Mouse (Mus musculus) embryo, embryonic 11 days (tissue): Measurements from ENCODE around the gene Camta1.
"Not testable (repeated sequence)": the region's sequence is repeated elsewhere in the genome, so short reads cannot be mapped to it uniquely, and the experiment has no call there.

Source experiments
- DNase-seq: peaks from one replicate; pipeline ENCODE4 v3.0.0-alpha.2; 2015

Camta1 gene

GRCm38 (mm10) chr4:151037800-151038199 is 823.9 kb downstream of the Camta1 start:
- DNase-seq: no peak

- no peak for DNase-seq
These were observed 825.2 kb downstream of the Camta1 start for GRCm38 (mm10) chr4:151036521-151036920.

DNA sequence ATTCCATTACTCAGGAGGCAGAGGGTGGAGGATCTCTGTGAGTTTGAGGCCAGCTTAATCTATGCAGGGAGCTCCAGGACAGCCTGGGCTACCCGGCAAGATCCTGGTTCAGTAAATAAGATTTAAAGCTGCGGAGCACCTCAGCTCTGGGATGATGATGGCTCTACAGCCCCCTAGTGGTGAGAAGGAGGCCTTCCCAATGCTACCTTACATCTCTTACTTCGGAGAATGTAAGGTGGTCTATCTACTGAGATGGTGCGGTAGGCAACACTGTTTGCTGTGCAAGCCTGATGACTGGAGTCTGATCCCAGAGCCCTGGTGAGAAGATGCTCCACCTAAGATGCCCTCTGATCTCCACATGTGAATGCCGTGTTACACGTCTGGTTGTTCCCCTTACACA is 834.7 kb downstream of the Camta1 start:
- peak; percentile 77 for DNase-seq

DNA sequence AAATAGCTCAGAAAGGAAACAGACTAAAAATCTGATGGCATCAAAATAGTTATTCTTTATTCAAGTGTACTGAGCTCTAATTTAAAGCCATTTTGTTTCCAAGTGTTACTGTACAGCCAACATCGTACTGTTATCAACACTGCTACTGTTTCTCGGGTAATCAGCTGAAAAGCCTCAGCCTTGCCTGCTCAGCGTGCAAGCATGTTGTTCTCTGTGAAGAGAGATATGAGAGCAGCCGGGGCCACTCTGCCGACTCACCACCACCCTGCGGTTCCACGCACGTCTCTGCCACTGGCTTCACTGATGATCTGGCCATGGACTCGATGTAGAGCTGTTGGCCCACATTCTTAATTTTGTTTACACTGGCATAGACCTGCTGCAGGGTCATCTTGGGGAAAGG is 837.5 kb downstream of the Camta1 start:
- no peak for DNase-seq

- DNase-seq: not testable (repeated sequence)
These were observed 844.3 kb downstream of the Camta1 start for GRCm38 (mm10) chr4:151017356-151017755.

DNA sequence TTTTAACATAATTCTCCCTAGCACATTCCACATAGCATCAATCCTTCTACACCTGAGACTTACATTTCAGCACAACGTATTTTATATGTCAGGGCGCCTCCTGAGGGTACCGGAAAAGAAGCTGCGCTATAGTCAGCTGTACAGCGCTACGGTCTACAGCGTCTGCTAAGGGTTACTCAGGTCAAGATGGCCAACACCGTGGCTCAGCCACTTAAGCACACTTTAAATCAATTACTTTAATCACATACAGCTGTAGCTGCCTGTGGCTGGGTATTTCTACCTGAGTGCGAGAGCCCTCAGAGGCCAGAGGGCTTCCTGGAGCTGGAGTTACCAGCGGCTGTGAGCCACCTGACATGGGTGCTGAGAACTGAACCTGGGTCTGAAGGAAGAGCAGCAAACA is 845.7 kb downstream of the Camta1 start:
- DNase-seq: peak; percentile 41

DNA sequence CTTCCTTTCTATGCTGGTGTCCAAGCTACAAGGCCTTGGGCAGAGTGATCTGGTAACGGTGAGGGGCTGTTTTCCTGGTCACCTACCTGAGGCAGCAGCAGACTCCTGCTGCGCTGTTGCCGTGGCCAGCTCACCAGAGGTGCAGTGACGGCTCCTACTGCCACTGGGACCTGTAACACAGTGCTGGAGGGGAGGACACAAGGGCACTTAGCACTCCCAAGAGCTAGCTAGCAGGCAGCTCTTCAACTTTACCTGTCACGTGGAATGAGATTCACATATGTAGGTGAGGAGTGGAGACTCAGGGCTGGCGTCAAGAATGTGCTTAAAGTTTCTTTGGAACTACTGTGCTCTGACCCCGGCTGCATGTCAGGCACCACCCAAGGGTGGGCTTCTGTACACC is 851.4 kb downstream of the Camta1 start:
- DNase-seq: no peak

DNA sequence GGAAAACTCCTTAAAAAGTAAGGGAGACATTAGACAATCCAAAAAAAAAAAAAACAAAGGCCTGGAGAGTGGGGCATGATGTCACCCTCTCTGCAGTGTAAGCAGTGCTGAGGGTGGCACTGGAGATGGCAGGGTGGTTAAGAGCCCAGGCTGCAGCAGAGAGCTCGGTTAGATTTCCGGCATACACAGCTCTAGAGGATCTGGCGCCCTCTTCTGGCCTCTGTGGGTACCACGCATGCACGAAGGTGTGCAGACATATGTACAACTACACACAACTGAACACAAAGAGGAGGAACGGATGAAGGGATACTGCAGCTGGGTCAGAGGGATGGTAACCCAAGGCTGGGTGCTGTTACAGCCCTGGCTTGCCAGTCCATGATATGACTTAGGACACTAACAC is 854.7 kb downstream of the Camta1 start:
- DNase-seq: peak; percentile 44

DNA sequence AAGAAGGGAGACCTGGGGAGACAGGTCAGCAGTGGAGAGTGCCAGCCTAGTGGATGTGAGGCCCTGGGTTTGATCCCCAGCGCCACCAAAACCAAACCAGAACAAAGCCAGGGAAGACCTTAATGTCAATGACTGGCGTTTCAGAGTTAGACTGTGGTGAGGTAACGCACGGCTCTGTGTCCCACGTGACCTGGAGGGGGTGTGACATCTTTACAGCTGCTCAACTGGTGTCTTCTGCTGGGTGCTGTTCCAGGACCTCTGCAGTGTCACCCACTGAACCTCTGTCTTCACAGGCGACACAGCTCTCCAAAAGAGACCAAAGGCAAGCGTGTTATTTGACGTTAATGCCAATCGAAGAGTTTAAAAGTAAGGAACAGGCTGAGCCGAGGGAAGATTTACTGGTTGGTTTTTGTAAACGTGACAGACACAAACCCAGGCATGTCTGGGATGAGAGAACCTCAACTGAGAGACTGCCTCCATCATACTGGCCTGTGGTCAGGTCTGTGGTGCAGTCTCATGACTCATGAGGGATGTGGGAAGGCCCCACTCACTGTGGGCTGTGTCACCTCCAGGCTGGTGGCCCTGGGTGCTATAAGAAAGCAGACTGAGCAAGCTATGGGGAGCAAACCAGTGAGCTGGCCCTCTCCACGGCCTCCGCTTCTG is 855.9 kb downstream of the Camta1 start:
- DNase-seq: no peak

GRCm38 (mm10) chr4:151001397-151001796 is 860.3 kb downstream of the Camta1 start:
- DNase-seq: no peak

DNA sequence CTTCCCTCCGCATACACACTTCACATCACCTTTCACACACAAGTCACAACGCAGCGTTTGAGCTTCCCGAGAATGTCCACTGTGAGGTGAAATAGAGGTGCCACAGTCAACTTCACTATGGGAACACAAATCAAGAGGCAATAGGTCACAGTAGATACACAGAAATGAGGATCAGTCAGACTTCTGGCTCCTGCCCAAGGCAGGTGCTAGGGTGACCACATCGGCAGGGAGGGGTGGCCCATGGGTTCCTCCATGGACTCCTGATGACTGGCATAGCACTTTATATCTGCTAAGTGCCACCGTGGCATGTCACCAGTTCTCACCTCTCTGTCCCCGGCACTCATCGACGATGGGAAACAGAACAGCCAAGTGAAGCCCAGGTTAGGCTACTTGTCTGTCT is 863.0 kb downstream of the Camta1 start:
- no peak for DNase-seq

- DNase-seq: no peak
These were observed 864.9 kb downstream of the Camta1 start, which contains the start of gene Uts2 for GRCm38 (mm10) chr4:150996797-150997196. Uts2 (plus strand) TSS chr4:150997097.

- peak; percentile 53 for DNase-seq
These were observed 871.5 kb downstream of the Camta1 start for GRCm38 (mm10) chr4:150990148-150990547.

- DNase-seq: no peak
These were observed 881.5 kb downstream of the Camta1 start for GRCm38 (mm10) chr4:150980153-150980552.

DNA sequence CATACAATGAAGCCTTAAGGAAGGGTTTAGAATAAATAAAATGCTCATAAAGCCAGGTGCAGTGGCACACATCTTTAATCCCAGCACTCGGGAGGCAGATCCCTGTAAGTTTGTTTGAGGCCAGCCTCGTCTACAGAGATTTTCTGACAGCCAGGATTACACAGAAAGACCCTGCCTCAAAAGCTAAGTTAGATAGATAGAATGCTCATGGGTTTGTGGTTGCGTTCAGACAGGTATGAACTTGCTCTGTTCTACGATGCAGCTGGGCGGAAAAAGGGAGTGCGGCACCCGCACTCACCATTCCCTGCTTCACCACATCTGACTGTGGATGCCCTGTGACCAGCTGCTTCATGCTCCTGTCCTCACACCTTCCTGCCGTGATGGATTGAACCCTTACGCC is 882.2 kb downstream of the Camta1 start:
- DNase-seq: no peak

DNA sequence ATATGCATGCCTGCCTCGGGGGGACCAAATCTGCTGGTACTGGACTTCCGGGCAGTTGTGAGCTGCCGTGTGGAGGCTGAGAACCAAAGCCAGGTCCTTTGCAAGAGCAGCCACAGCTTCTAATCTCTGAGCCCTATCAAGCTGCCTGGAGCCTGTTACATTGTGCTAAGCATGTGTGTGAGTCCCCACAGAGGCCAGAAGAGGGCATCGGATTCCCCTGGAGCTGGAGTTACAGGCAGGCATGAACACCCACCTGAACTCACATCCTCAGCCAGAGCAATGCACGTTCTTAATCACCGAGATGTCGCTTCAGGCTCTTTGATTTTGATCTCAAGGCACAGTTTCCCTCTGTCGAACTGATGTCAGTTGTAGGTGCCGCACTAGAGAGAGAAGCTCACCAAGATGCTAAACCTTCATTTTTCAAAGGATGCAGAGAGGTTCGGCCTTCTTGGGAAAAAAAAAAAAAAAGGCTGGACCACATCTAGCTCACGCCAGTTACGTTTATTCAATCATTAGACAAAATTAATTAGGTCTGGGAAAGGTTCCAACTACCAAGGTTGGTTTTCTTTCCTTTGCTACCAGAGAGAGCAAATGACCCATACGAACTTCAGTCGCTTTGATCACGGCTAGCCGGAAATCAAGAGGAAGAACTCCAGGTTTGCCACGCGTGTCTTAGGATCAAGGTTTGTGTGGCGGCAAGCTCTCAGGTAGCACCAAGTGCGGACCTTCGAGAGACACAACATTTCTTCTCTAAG is 883.3 kb downstream of the Camta1 start:
- no peak for DNase-seq

DNA sequence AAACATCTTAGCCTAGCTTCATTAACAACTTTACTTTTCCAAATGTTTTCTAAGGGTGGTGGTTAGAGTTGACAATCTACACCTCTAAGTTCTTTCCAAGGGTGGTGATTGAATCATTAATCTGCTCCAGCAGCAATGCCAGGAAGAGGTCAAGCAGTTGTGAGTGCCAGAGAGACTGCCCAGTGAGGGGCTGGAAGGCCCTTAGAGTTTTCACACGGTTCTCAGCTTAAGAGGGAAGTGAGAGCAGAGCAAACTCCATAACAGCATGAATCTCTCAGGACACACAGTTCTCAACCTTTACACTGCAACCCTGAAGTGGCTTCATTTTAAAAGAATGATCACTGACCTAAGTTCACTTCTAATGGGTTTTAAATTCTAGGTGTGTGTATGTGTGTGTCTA is 886.5 kb downstream of the Camta1 start:
- DNase-seq: no peak

DNA sequence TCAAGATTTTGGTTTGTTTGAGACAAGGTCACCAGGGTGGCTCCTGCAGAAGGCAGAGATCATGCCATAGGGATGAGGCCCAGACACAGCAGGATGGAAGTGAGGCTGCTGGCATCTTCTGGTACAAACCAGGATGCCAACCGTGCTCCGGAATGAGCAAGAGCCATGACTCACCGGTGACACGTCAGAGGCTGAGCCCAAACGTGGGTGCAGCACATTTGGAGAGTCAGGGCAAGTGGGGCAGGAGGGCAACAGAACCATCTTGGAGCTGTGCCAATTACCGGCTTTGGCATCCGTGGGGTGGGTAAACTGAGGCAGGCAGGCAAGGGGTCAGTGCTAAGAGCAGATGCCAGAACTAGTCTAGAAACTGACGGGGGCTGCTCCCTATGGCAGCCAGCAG is 888.4 kb downstream of the Camta1 start:
- no peak for DNase-seq

- DNase-seq: no peak
These were observed 892.7 kb downstream of the Camta1 start for GRCm38 (mm10) chr4:150968956-150969355.

DNA sequence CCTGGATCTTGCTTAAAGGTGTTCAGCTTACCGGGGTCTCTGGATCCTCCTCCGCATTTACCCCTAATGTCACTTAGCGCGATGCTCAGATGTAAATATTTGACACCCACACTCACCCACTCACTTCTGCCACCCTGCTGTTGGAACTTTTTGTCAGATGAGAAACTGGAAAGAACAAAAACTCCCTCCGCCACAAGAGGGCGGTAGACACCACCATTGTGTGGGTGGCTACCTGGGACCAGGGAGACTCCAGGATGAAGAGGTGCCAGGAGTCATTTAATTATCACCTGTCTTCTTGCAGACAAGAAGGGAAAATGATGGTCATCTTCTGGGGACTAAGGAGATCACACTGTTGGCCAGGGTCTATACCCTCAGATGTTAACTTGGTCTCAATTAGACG is 895.1 kb downstream of the Camta1 start:
- peak; percentile 73 for DNase-seq

GRCm38 (mm10) chr4:150965555-150965951 is 896.1 kb downstream of the Camta1 start:
- no peak for DNase-seq

DNA sequence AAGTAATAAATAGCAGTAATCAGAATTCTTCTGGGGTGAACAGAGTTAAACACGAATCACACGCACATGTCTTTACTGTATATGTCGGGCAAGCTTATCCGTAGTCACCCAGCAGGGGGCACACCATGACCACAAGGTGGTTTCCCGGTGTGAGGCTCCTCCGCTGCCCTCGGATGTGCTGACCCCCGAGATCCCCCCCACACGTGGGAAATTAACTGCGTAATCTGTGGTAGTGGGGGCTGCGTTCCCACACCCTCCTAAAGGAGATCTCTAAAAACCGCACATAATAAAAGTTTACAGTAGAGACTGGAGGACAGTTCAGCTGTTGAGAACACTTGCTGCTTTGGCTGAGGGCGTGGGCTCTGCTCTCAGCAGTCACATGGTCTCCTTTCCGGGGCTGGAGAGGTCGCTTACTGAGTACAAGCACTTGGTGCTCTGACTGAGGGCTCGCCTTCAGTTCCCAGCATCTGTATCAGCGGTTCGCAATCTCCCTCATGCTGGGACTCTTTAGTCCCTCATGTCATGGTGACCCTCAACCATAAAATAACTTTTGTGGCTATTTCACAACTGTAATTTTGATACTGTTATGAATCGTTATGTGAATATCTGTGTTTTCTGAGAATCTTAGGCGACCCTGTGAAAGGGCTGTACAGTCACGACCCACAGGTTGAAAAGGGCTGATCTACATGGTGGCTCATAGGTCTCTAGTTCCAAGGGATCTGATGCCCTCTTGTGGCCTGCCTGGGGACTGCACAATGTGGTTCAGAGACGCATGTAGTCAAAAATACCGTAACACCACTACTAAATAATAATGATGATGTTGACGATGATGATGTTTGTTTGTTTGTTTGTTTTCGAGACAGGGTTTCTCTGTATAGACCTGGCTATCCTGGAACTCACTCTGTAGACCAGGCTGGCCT is 896.8 kb downstream of the Camta1 start:
- peak; percentile 78 for DNase-seq

- no peak for DNase-seq
These were observed 898.0 kb downstream of the Camta1 start for GRCm38 (mm10) chr4:150963711-150964110.
